Mouse (Mus musculus) layer of hippocampus, postnatal 10 days (tissue): Measurements from ENCODE around the gene Ly6g6c. TPM values are rescaled to one million over a fixed set of nuclear protein-coding genes. Genes with fewer than 3 reads are reported as not detected.
A peak's percentile ranks its signal among the peaks of the same experiment; 100 is the strongest.

Experiments
- DNase-seq, 2 experiments: peaks; one replicate each; pipeline ENCODE4 v3.0.0; 2021; ENCODE audit warnings: low spot score in 2 of 2
- total RNA-seq, 2 experiments: library from RNA; stranded (reverse); gene quantifications; 2 replicates each; pipeline ENCODE4 v1.2.3; 2021

Gene Ly6g6c
- total RNA-seq, 2 experiments from 2014 or later: not detected

GRCm38 (mm10) chr17:35080710-35081109 is 15.5 kb downstream of the Ly6g6c start:
- no peak for DNase-seq

- DNase-seq: no peak
Measured at GRCm38 (mm10) chr17:35082841-35083576, 17.8 kb downstream of the Ly6g6c start.

GRCm38 (mm10) chr17:35083929-35084497 is 18.8 kb downstream of the Ly6g6c start:
- DNase-seq: no peak

GRCm38 (mm10) chr17:35085208-35085865 is 20.1 kb downstream of the Ly6g6c start, which contains the start of gene Ly6g6f:
Gene Ly6g6f, minus strand, starts transcription at chr17:35085610.
- DNase-seq: no peak

GRCm38 (mm10) chr17:35088151-35088550 is 23.0 kb downstream of the Ly6g6c start:
- no peak for DNase-seq

GRCm38 (mm10) chr17:35088825-35089644 is 23.8 kb downstream of the Ly6g6c start, which contains the start of gene Abhd16a:
Gene Abhd16a, plus strand, starts transcription at chr17:35089263.
- peak; percentile 94 to 95 for DNase-seq

GRCm38 (mm10) chr17:35090166-35090932 is 25.2 kb downstream of the Ly6g6c start:
- DNase-seq: no peak

- no peak for DNase-seq
Measured at GRCm38 (mm10) chr17:35092403-35093198, 27.4 kb downstream of the Ly6g6c start.

- DNase-seq: no peak
Measured at GRCm38 (mm10) chr17:35094475-35095365, 29.5 kb downstream of the Ly6g6c start.

- DNase-seq: no peak
Measured at GRCm38 (mm10) chr17:35096597-35096996, 31.4 kb downstream of the Ly6g6c start.

- peak in 1 of 2 experiments; percentile 51 for DNase-seq
Measured at GRCm38 (mm10) chr17:35097164-35097655, 32.0 kb downstream of the Ly6g6c start.

- DNase-seq: no peak
Measured at GRCm38 (mm10) chr17:35100196-35100765, 35.1 kb downstream of the Ly6g6c start.

- DNase-seq: no peak
Measured at GRCm38 (mm10) chr17:35101161-35101560, 36.0 kb downstream of the Ly6g6c start.

- no peak for DNase-seq
Measured at GRCm38 (mm10) chr17:35102299-35102698, 37.1 kb downstream of the Ly6g6c start.

GRCm38 (mm10) chr17:35103221-35103690 is 38.1 kb downstream of the Ly6g6c start:
- DNase-seq: no peak

GRCm38 (mm10) chr17:35104079-35104478 is 38.9 kb downstream of the Ly6g6c start:
- DNase-seq: no peak

- DNase-seq: no peak
Measured at GRCm38 (mm10) chr17:35104754-35105153, 39.6 kb downstream of the Ly6g6c start.
